Mouse (Mus musculus): ENCODE data around the gene Aqp7.

Aqp7 gene

GRCm38 (mm10) chr4:41000842-41001639, 46.9 kb downstream of the Aqp7 start:
- peak; percentile 22 for DNase-seq (ENCODE audit: low read depth, low spot score)

- no peak for DNase-seq (ENCODE audit: low read depth, low spot score)
Measured at GRCm38 (mm10) chr4:41000271-41000670, 47.7 kb downstream of the Aqp7 start.

- DNase-seq (ENCODE audit: low read depth, low spot score): no peak
Measured at GRCm38 (mm10) chr4:40997916-40998315, 50.0 kb downstream of the Aqp7 start.

GRCm38 (mm10) chr4:40996302-40996701, 51.6 kb downstream of the Aqp7 start:
- no peak for DNase-seq (ENCODE audit: low read depth, low spot score)

GRCm38 (mm10) chr4:40989633-40990032, 58.3 kb downstream of the Aqp7 start:
- DNase-seq (ENCODE audit: low read depth, low spot score): no peak

- no peak for DNase-seq (ENCODE audit: low read depth, low spot score)
Measured at GRCm38 (mm10) chr4:40983686-40984085, 64.3 kb downstream of the Aqp7 start.

Measured in WW6 (cell line).